ENCODE assay signal across 31 mouse cellular contexts in genomic region chr16:15372844-15373243, GRCm38 (mm10). TPM values are rescaled to one million over a fixed set of nuclear protein-coding genes. Genes with fewer than 3 reads are reported as not detected.
DNase-seq lines count a peak whose midpoint lies in the region; ATAC-seq and TF ChIP-seq lines count a peak whose summit lies in the region.
"Had no signal": no experiment of that assay in that cellular context is flagged by ENCODE, and none has a peak within 500 bp of the region (broad histone marks: within the 10 kb centered on the region; RNA-seq: fewer than 3 reads in every experiment).

No protein-coding gene starts in this region.

- no peaks in the 10 kb centered on the region for H3K27me3 ChIP-seq in kidney, embryonic 14.5 days (ENCODE audit: control insufficient read depth, insufficient read depth, low read length)
- H3K27me3 ChIP-seq: heart, embryonic 12.5 days; hindbrain, embryonic 13.5 days; midbrain, embryonic 13.5 days; neural tube, embryonic 12.5 days had no signal

- in situ Hi-C loops in ES-E14 (cut with MboI; ENCODE audit: low sequenced_read_pairs in 2 of 2, unreplicated experiment in 2 of 2) = no loop called here

- WGBS in kidney, embryonic 14.5 days = 14% methylated on average over 1 of the region's 1 CpGs

- peak; percentile 8 for DNase-seq in kidney, postnatal 10 days
- peak; percentile 7 for DNase-seq in lung, postnatal 14 days
- no peak for DNase-seq in lung, postnatal 4 days
- DNase-seq in ES-E14 (ENCODE audit: low read depth, low spot score) = no peak
- peak; percentile 14 for DNase-seq in lung, postnatal 36 days
- DNase-seq in embryo, embryonic 10.5 days (ENCODE audit: low spot score) = no peak
- DNase-seq in right cerebral cortex, adult 2 months (ENCODE audit: low spot score in 2 of 2) = no peak
- DNase-seq: adrenal gland, postnatal 25 days; cerebellum, adult 11 months; cerebellum, postnatal 14 days; embryo, embryonic 11 days; heart, postnatal 14 days; kidney, postnatal 14 days; thymus, adult 18-20 months; thymus, postnatal 4 days had no signal

- no peaks in the 10 kb centered on the region for H3K36me3 ChIP-seq in kidney, embryonic 14.5 days (ENCODE audit: control insufficient read depth, insufficient read depth, low read length)
- no peaks in the 10 kb centered on the region for H3K36me3 ChIP-seq in ES-E14 (ENCODE audit: control insufficient read depth, insufficient read depth, low read length, poor library complexity, severe bottlenecking)
- H3K36me3 ChIP-seq: heart, embryonic 12.5 days; hindbrain, embryonic 13.5 days; midbrain, embryonic 13.5 days; neural tube, embryonic 12.5 days had no signal

- no peaks in the 10 kb centered on the region for H3K9me3 ChIP-seq in kidney, embryonic 14.5 days (ENCODE audit: control insufficient read depth, low read length)
- H3K9me3 ChIP-seq in ES-E14 (ENCODE audit: control insufficient read depth, insufficient read depth, low read depth, low read length) = no peaks in the 10 kb centered on the region
- H3K9me3 ChIP-seq: heart, embryonic 12.5 days; hindbrain, embryonic 13.5 days; midbrain, embryonic 13.5 days; neural tube, embryonic 12.5 days had no signal

- no peak overlapping the region for H3K4me3 ChIP-seq in kidney, embryonic 14.5 days (ENCODE audit: low read length)
- no peak overlapping the region for H3K4me3 ChIP-seq in ES-E14 (ENCODE audit: insufficient read depth in 1 of 2, low read depth in 1 of 2, low read length in 2 of 2, poor library complexity in 1 of 2, severe bottlenecking in 1 of 2)
- H3K4me3 ChIP-seq: heart, embryonic 12.5 days; hindbrain, embryonic 13.5 days; left cerebral cortex, adult 2 months; midbrain, embryonic 13.5 days; neural tube, embryonic 12.5 days had no signal

- no peak for ATAC-seq in kidney, embryonic 14.5 days (ENCODE audit: low FRiP score, low TSS enrichment)
- ATAC-seq: CD4-positive, CD25-positive, alpha-beta regulatory T cell, adult 4 months; inflammation-experienced regulatory T-cells, adult 6 months; midbrain, embryonic 13.5 days had no signal

- H3K27ac ChIP-seq in kidney, embryonic 14.5 days (ENCODE audit: low read depth, low read length) = no peak overlapping the region
- no peak overlapping the region for H3K27ac ChIP-seq in ES-E14 (ENCODE audit: insufficient read depth, low read depth, low read length, poor library complexity, severe bottlenecking)
- H3K27ac ChIP-seq: hindbrain, embryonic 13.5 days; left cerebral cortex, adult 2 months; liver, embryonic 14.5 days; midbrain, embryonic 13.5 days; neural tube, embryonic 12.5 days had no signal

- no peak overlapping the region for H3K9ac ChIP-seq in kidney, embryonic 14.5 days (ENCODE audit: low read depth, low read length)
- H3K9ac ChIP-seq in ES-E14 (ENCODE audit: insufficient read depth, low read depth, low read length, poor library complexity, severe bottlenecking) = no peak overlapping the region
- H3K9ac ChIP-seq: heart, embryonic 12.5 days; hindbrain, embryonic 13.5 days; liver, embryonic 14.5 days; midbrain, embryonic 13.5 days; neural tube, embryonic 12.5 days had no signal

- no peaks in the 10 kb centered on the region for H3K4me1 ChIP-seq in kidney, embryonic 14.5 days (ENCODE audit: control insufficient read depth, insufficient read depth, low read length)
- H3K4me1 ChIP-seq in ES-E14 (ENCODE audit: control insufficient read depth in 2 of 2, insufficient read depth in 2 of 2, low read length in 2 of 2, poor library complexity in 1 of 2) = no peaks in the 10 kb centered on the region
- H3K4me1 ChIP-seq: heart, embryonic 12.5 days; hindbrain, embryonic 13.5 days; midbrain, embryonic 13.5 days; neural tube, embryonic 12.5 days had no signal

- no peak overlapping the region for H3K4me2 ChIP-seq in kidney, embryonic 14.5 days (replicated peaks; ENCODE audit: low read depth, low read length)
- H3K4me2 ChIP-seq: heart, embryonic 12.5 days; hindbrain, embryonic 13.5 days; midbrain, embryonic 13.5 days; neural tube, embryonic 12.5 days had no signal

TF ChIP-seq in ES-E14, 5 proteins besides CTCF, POLR2A, EP300 and RAD21:
- no peak for TF ChIP-seq CHD2 (IDR thresholded peaks at IDR 0.05; ENCODE audit: low read depth, low read length)
- no peak for TF ChIP-seq HCFC1 (IDR thresholded peaks at IDR 0.05; ENCODE audit: borderline replicate concordance, insufficient read depth, low read length)
- TF ChIP-seq MAFK (IDR thresholded peaks at IDR 0.05; ENCODE audit: insufficient read depth, low read depth, low read length) = no peak
- TF ChIP-seq ZC3H11A (IDR thresholded peaks at IDR 0.05; ENCODE audit: borderline replicate concordance, low read depth, low read length) = no peak
- peak; percentile 85 for TF ChIP-seq ZNF384 (IDR thresholded peaks at IDR 0.05; ENCODE audit: low read depth, low read length)

RNA-seq across cellular contexts. Expression of gene Gm21897, which starts 55.6 kb away (rescaled TPM):
- polyA plus RNA-seq in kidney, embryonic 14.5 days (2014; fragmentation: Nextera tagmentation; extraction: Ambion mirVana) = not detected in 2 replicates
- 0.45 and 0.79 TPM in 2 replicates for total RNA-seq in ES-E14 (2012; rRNA removed)
- total RNA-seq: adrenal gland, postnatal 25 days; gastrocnemius, adult 18-20 months; heart, postnatal 14 days; left cerebral cortex, adult 2 months; megakaryocyte progenitor cell, adult 5-6 weeks had no signal
- polyA plus RNA-seq: CD4-positive, CD25-positive, alpha-beta regulatory T cell, adult 4 months; embryonic facial prominence, embryonic 14.5 days; gonadal fat pad, adult 2 months; heart, embryonic 12.5 days; hindbrain, embryonic 13.5 days; inflammation-experienced regulatory T-cells, adult 6 months; limb, embryonic 11.5 days; liver, embryonic 14.5 days; midbrain, embryonic 13.5 days; neural tube, embryonic 12.5 days; spleen, adult 2 months; stomach, embryonic 14.5 days had no signal

Comparison
In these comparisons a context has a peak if more than half of its experiments do, and no peak if none do; other contexts are left out.
1. DNase-seq: peak in kidney, postnatal 10 days (single experiment), lung, postnatal 14 days (single experiment) and lung, postnatal 36 days (single experiment); none in lung, postnatal 4 days (0 of 2), ES-E14 (single experiment), embryo, embryonic 10.5 days (single experiment) and right cerebral cortex, adult 2 months (0 of 2).